Mouse (Mus musculus) heart, embryonic 15.5 days (tissue): Measurements from ENCODE around the gene 1700061G19Rik. TPM values are rescaled to one million over a fixed set of nuclear protein-coding genes. Genes with fewer than 3 reads are reported as not detected.
"Not testable (repeated sequence)": the region's sequence is repeated elsewhere in the genome, so short reads cannot be mapped to it uniquely, and the experiment has no call there.

Experiments used
- ATAC-seq: fragments of 200-750 bp; cut with Nextera tagmentation; replicated peaks from 2 replicates; pipeline ENCODE4 v1.8.0; 2017; ENCODE audit warnings: low read depth, moderate TSS enrichment; ENCODE audit not compliant: insufficient number of reproducible peaks, insufficient read depth, low FRiP score
- H3K27ac ChIP-seq: fragments of 300-500 bp; sonication (generic); 2 replicates; pipeline ENCODE4 v1.5.1; 2015; ENCODE audit warnings: mild to moderate bottlenecking, inconsistent platforms
- H3K27me3 ChIP-seq: fragments of 300-500 bp; sonication (generic); 2 replicates; pipeline ENCODE4 v1.6.1; 2015; ENCODE audit warnings: inconsistent platforms
- H3K36me3 ChIP-seq: fragments of 300-500 bp; sonication (generic); 2 replicates; pipeline ENCODE4 v1.6.1; 2015; ENCODE audit warnings: mild to moderate bottlenecking, inconsistent platforms
- H3K4me1 ChIP-seq: fragments of 300-500 bp; sonication (generic); replicated peaks from 2 replicates; pipeline ENCODE4 v1.6.1; 2015; ENCODE audit warnings: inconsistent platforms
- H3K4me2 ChIP-seq: fragments of 300-500 bp; sonication (generic); 2 replicates; pipeline ENCODE4 v1.6.1; 2015; ENCODE audit warnings: inconsistent platforms, mild to moderate bottlenecking, moderate library complexity
- H3K4me3 ChIP-seq: fragments of 300-500 bp; sonication (generic); 2 replicates; pipeline ENCODE4 v1.5.1; 2015; ENCODE audit warnings: mild to moderate bottlenecking, inconsistent platforms
- H3K9ac ChIP-seq: fragments of 300-500 bp; sonication (generic); 2 replicates; pipeline ENCODE4 v1.6.1; 2015; ENCODE audit warnings: mild to moderate bottlenecking, inconsistent platforms
- H3K9me3 ChIP-seq: fragments of 300-500 bp; sonication (generic); replicated peaks from 2 replicates; pipeline ENCODE4 v1.6.1; 2016; ENCODE audit warnings: inconsistent platforms
- WGBS: fragments of 180-500 bp; shearing (Covaris S2); methylation state at CpG from one replicate; pipeline ENCODE4 v1.1.7; 2015; ENCODE audit warnings: mixed read lengths; 5-methylcytosine and 5-hydroxymethylcytosine counted together
- polyA plus RNA-seq: library from polyadenylated mRNA; unstranded; fragments of >200 nt; fragmentation: Nextera tagmentation; extraction: Ambion mirVana; gene quantifications from 2 replicates; pipeline ENCODE4 v1.2.1, GENCODE M21; 2015

Gene 1700061G19Rik
- polyA plus RNA-seq, 1 experiment from 2014 or later = 0.43 TPM

DNA sequence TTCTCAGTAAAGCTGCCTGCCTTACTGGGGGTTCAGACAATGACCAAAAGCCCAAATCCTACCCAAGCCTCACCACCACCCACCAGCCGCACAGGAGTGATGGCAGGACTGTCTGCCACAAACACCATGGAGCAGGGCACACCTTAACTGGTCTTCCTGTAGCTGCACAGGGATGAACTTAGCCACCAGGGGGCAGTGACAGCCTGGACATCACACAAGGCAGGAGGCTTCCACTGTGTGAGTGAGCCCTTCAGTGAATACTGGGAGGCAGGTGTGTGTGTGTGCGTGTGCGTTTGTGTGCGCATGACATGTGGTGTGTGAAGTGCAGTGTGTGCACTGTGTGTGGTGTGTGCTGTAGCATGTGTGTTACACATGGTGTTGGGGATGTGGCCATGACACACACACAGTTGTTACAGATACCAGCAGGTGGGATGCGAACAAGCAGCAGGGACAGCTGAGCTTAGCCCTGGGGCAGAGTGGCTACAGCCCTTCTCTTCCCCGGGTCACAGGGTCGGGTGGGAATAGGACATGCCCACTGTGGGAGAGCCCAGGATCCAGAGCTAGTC is 22.4 kb downstream of the 1700061G19Rik start:
- Histone ChIP-seq H3K4me2 (no peak overlapping the region), H3K9me3 (no peaks in the 10 kb centered on the region), H3K9ac (no peak overlapping the region), H3K27me3 (no peaks in the 10 kb centered on the region), H3K4me1 (no peaks in the 10 kb centered on the region), H3K27ac (no peak overlapping the region), H3K4me3 (no peak overlapping the region), H3K36me3 (peaks cover 59% of the 10 kb centered on the region)
- peak; percentile 57; the same call in 1 of the 2 replicates for ATAC-seq
- WGBS = 78% methylated on average over 7 of the region's 7 CpGs

DNA sequence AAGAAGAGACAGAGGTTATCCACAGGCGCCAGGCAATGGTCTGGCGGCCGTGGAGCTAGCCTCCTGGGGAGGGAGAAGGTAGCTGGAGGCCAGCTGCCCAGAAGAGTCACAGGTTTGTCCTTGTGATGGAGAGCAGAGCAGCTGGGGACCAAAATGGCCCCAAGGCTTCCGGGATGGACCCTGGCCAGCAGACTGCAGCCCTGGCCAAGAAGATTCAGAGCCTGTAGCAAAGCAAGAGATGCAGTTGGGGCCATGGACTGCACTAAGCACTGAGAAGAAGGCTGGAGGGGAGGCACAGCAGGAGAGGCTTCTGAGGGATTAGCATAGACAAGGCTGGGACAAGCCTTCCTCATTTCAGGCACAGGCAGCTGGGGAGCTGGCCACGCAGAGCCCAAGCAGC is 27.4 kb downstream of the 1700061G19Rik start:
- 83% methylated on average over 5 of the region's 5 CpGs for WGBS
- no peak overlapping the region for H3K4me3 ChIP-seq
- no peaks in the 10 kb centered on the region for H3K9me3 ChIP-seq
- H3K36me3 ChIP-seq = peaks cover 32% of the 10 kb centered on the region; the same call in 1 of the 2 replicates
- no peak overlapping the region for H3K27ac ChIP-seq
- no peak for ATAC-seq
- H3K4me1 ChIP-seq = peaks cover 11% of the 10 kb centered on the region
- H3K4me2 ChIP-seq = no peak overlapping the region
- no peak overlapping the region for H3K9ac ChIP-seq
- no peaks in the 10 kb centered on the region for H3K27me3 ChIP-seq

- Histone ChIP-seq H3K4me2 (no peak overlapping the region), H3K9me3 (no peaks in the 10 kb centered on the region), H3K36me3 (peaks cover 34% of the 10 kb centered on the region; the same call in 1 of the 2 replicates), H3K9ac (no peak overlapping the region), H3K4me3 (no peak overlapping the region), H3K27ac (no peak overlapping the region), H3K27me3 (no peaks in the 10 kb centered on the region), H3K4me1 (peaks cover 23% of the 10 kb centered on the region)
- WGBS = 92% methylated on average over 3 of the region's 3 CpGs
- ATAC-seq = no peak
Observed at GRCm38 (mm10) chr17:56906166-56906565, 30.9 kb downstream of the 1700061G19Rik start.

DNA sequence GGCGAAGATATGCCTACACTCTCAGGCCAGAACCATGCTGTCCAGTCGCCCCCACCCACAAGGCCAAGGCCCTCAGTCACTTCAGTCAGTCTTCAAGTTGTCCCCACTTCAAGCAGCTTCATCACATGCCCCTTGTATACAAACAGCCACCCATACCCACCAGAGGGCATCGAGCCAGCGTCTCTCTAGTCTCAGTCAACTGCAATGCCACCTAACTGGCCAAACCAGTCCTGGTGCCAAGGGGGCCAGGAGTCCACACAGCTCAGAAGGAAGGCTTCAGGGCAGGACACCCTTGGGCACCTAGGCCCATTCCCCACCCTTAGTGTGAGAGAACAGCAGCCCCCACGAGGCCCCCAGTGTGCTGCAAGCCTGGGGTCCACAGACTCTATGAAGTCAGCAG is 31.8 kb downstream of the 1700061G19Rik start:
- Histone ChIP-seq H3K4me2 (no peak overlapping the region), H3K27ac (peak overlapping the region; percentile 59; the same call in 1 of the 2 replicates), H3K9me3 (no peaks in the 10 kb centered on the region), H3K36me3 (peaks cover 33% of the 10 kb centered on the region; the same call in 1 of the 2 replicates), H3K4me3 (no peak overlapping the region), H3K9ac (no peak overlapping the region), H3K27me3 (no peaks in the 10 kb centered on the region), H3K4me1 (peaks cover 23% of the 10 kb centered on the region)
- no peak for ATAC-seq
- 77% methylated on average over 5 of the region's 5 CpGs for WGBS

- peaks cover 23% of the 10 kb centered on the region for H3K4me1 ChIP-seq
- no peaks in the 10 kb centered on the region for H3K27me3 ChIP-seq
- peak overlapping the region; percentile 59 for H3K27ac ChIP-seq
- WGBS = 23% methylated on average over 9 of the region's 9 CpGs
- peak; percentile 45; the same call in 1 of the 2 replicates for ATAC-seq
- no peak overlapping the region for H3K4me2 ChIP-seq
- H3K9me3 ChIP-seq = no peaks in the 10 kb centered on the region
- peaks cover 29% of the 10 kb centered on the region; the same call in 1 of the 2 replicates for H3K36me3 ChIP-seq
- H3K4me3 ChIP-seq = no peak overlapping the region
- no peak overlapping the region for H3K9ac ChIP-seq
Observed at GRCm38 (mm10) chr17:56907887-56908286, 32.6 kb downstream of the 1700061G19Rik start.

DNA sequence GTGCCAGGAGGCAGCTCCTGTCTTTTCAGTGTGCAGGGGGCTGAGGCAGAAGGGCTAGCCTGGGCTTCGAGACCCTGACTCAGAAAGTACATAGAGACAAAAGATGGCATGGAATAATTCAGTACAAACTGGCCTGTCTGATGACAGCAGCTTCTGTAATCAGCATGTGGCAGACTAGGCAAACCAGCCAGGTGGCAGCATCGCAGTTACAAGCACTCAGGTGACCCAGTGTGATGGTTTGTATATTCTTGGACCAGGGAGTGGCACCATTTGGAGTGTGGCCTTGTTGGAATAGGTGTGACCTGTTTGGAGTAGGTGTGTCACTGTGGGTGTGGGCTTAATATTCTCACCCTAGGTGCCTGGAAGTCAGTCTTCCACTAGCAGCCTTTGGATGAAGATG is 34.5 kb downstream of the 1700061G19Rik start:
- peaks cover 23% of the 10 kb centered on the region; the same call in 1 of the 2 replicates for H3K36me3 ChIP-seq

DNA sequence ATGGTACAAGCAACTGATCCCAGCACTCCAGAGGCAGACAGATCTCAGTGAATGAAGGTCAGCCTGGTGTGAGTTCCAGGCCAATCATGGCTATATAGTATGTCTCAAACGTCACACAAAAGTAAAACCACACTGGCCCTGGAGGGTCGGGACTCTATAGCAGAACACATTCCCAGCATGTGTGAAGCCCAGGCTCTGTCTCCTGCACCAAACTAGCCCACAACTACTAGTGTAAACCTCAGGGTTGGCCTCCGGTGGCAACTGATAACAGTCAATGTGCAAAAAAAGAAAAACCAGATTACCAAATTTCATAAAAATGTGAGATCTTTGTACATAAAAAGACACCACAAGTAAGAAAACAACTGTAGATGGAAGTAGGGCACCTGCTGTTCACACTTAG is 37.7 kb downstream of the 1700061G19Rik start:
- H3K4me1 ChIP-seq = peaks cover 8% of the 10 kb centered on the region
- H3K4me3 ChIP-seq = no peak overlapping the region
- WGBS = 82% methylated on average over 3 of the region's 3 CpGs
- H3K36me3 ChIP-seq = peaks cover 19% of the 10 kb centered on the region; the same call in 1 of the 2 replicates
- H3K4me2 ChIP-seq = no peak overlapping the region
- H3K27ac ChIP-seq = no peak overlapping the region
- no peaks in the 10 kb centered on the region for H3K27me3 ChIP-seq
- H3K9ac ChIP-seq = no peak overlapping the region
- no peaks in the 10 kb centered on the region for H3K9me3 ChIP-seq
- no peak for ATAC-seq

More for the DNA sequence above, 34.5 kb downstream of the 1700061G19Rik start:
- H3K27me3 ChIP-seq, H3K4me3 ChIP-seq, ATAC-seq, H3K27ac ChIP-seq, H3K9me3 ChIP-seq, H3K9ac ChIP-seq, H3K4me2 ChIP-seq: not testable (repeated sequence)
- H3K4me1 ChIP-seq = peaks cover 23% of the 10 kb centered on the region
- 93% methylated on average over 2 of the region's 2 CpGs for WGBS

DNA sequence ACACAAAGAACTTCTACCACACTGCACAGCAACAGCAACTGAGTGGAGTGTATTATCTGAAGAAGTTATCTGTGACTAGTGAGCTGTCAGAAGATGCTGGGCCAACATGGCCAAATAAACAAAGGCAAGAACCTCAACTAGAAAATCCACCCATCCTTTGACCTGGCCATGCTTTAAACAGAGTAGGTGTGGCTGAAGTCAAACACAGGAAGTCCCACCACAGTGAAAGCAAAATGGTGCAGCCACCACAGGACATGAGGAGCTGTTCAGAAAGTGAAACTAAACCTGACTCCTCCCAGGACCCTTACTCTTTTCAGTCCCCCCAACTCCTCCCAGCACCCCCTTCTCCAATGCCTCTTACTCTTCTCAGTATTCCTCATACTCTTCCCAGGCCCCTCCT is 38.2 kb downstream of the 1700061G19Rik start:
- no peak overlapping the region for H3K27ac ChIP-seq
- no peaks in the 10 kb centered on the region for H3K27me3 ChIP-seq
- H3K4me1 ChIP-seq = peaks cover 4% of the 10 kb centered on the region
- no peak overlapping the region for H3K9ac ChIP-seq
- H3K9me3 ChIP-seq = no peaks in the 10 kb centered on the region
- H3K4me3 ChIP-seq = no peak overlapping the region
- ATAC-seq = no peak
- H3K4me2 ChIP-seq = no peak overlapping the region
- H3K36me3 ChIP-seq = peaks cover 19% of the 10 kb centered on the region; the same call in 1 of the 2 replicates

DNA sequence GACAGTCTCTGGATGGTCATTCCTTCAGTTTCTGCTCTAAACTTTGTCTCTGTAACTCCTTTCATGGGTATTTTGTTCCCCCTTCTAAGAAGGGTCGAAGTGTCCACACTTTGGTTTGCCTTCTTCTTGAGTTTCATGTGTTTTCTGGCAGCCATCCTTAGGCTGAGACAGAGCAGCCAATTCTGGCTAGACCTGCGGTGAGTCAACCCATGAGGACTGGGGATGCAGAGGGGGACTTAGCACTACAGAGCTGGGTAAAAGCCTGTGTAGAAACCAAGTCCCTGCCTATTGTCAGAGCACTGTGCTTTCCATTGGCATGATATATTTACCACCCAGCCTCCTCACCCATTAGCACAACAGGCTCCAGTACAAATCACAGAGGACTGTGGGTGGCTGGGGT is 41.9 kb downstream of the 1700061G19Rik start:
- Histone ChIP-seq H3K9ac (no peak overlapping the region), H3K4me1 (no peaks in the 10 kb centered on the region), H3K4me3 (no peak overlapping the region), H3K27ac (no peak overlapping the region), H3K27me3 (no peaks in the 10 kb centered on the region), H3K4me2 (no peak overlapping the region), H3K9me3 (no peaks in the 10 kb centered on the region), H3K36me3 (peaks cover 23% of the 10 kb centered on the region)
- no peak for ATAC-seq
- 83% methylated on average over 2 of the region's 2 CpGs for WGBS

DNA sequence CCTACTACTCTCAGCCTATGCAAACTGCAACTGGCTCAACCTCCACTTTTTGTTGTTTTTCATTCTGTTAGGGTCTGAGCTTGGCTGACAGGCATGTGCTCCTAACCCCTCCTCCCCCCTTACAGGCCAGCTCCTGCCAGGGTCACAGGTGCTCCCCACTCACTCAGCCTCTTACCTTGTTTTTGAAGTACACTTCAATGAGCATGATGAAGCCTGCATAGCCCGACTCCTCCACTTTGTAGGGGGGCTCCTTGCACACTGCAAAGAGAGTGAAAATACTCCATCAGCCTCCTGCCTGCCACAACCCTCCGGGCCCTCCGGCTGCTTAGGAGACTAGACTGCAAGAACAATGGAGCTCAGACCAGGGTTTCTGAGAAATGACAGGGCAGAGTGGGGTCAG is 44.4 kb downstream of the 1700061G19Rik start:
- peaks cover 35% of the 10 kb centered on the region for H3K36me3 ChIP-seq
- H3K9ac ChIP-seq = no peak overlapping the region
- H3K9me3 ChIP-seq = no peaks in the 10 kb centered on the region
- no peak overlapping the region for H3K4me3 ChIP-seq
- H3K27me3 ChIP-seq = no peaks in the 10 kb centered on the region
- H3K27ac ChIP-seq = no peak overlapping the region
- no peak overlapping the region for H3K4me2 ChIP-seq
- WGBS = 82% methylated on average over 3 of the region's 3 CpGs
- no peaks in the 10 kb centered on the region for H3K4me1 ChIP-seq
- ATAC-seq = no peak

- WGBS = 88% methylated on average over 2 of the region's 2 CpGs
- H3K27ac ChIP-seq = no peak overlapping the region
- no peak for ATAC-seq
- H3K9me3 ChIP-seq = no peaks in the 10 kb centered on the region
- H3K4me1 ChIP-seq = peaks cover 17% of the 10 kb centered on the region
- no peak overlapping the region for H3K9ac ChIP-seq
- peaks cover 22% of the 10 kb centered on the region for H3K36me3 ChIP-seq
- no peaks in the 10 kb centered on the region for H3K27me3 ChIP-seq
- H3K4me2 ChIP-seq = no peak overlapping the region
- no peak overlapping the region for H3K4me3 ChIP-seq
Observed at GRCm38 (mm10) chr17:56925998-56926397, 50.7 kb downstream of the 1700061G19Rik start.

DNA sequence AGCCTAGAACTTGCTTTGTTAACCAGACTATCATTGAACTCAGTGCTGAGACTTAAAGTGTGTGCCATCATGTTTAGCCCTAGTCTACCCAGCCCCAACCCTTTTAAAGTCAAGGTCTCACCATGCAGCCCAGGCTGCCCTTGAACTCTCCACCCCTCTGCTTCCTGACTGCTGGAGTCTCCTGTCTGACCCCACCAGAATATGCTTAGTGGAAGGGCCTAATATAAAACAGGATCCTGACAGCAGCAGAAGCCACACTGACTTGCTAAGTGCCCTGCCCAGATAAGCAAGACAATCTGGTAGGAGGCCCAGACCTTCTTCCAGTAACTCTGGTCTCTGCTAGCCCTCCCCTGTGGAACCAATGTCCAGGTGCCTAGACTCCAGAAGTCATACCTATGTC is 53.8 kb downstream of the 1700061G19Rik start:
- no peaks in the 10 kb centered on the region for H3K27me3 ChIP-seq
- no peaks in the 10 kb centered on the region for H3K9me3 ChIP-seq
- H3K36me3 ChIP-seq = peaks cover 4% of the 10 kb centered on the region; the same call in 1 of the 2 replicates
- ATAC-seq = no peak
- H3K9ac ChIP-seq = no peak overlapping the region
- no peak overlapping the region for H3K4me3 ChIP-seq
- 0 out of 2 replicates have a peak overlapping the region, but pooled peaks have one; percentile 17 for H3K27ac ChIP-seq
- peaks cover 35% of the 10 kb centered on the region for H3K4me1 ChIP-seq
- no peak overlapping the region for H3K4me2 ChIP-seq
